Mouse (Mus musculus) stomach, postnatal 0 days (tissue): ENCODE results near the gene Fam167b. TPM values are rescaled to one million over a fixed set of nuclear protein-coding genes. Genes with fewer than 3 reads are reported as not detected.

Experiments
- ATAC-seq: fragments of 200-750 bp; cut with Nextera tagmentation; 2 replicates; pipeline ENCODE4 v1.8.0; 2017; ENCODE audit not compliant: low FRiP score, low TSS enrichment
- DNase-seq: peaks from one replicate; pipeline ENCODE4 v3.0.0-alpha.2; 2016; ENCODE audit warnings: low spot score
- H3K27ac ChIP-seq: fragments of 300-500 bp; sonication (generic); replicated peaks from 2 replicates; pipeline ENCODE4 v1.5.1; 2014; ENCODE audit warnings: mild to moderate bottlenecking, control low read depth
- H3K27me3 ChIP-seq: fragments of 300-500 bp; sonication (generic); 2 replicates; pipeline ENCODE4 v1.6.1; 2014; ENCODE audit warnings: low read length; ENCODE audit not compliant: control insufficient read depth, insufficient read depth
- H3K36me3 ChIP-seq: fragments of 300-500 bp; sonication (generic); 2 replicates; pipeline ENCODE4 v1.6.1; 2014; ENCODE audit warnings: low read length, mixed read lengths; ENCODE audit not compliant: control insufficient read depth, insufficient read depth
- H3K4me1 ChIP-seq: fragments of 300-500 bp; sonication (generic); replicated peaks from 2 replicates; pipeline ENCODE4 v1.6.1; 2014; ENCODE audit warnings: antibody characterized with exemption; ENCODE audit not compliant: control insufficient read depth, insufficient read depth
- H3K4me2 ChIP-seq: fragments of 300-500 bp; sonication (generic); replicated peaks from 2 replicates; pipeline ENCODE4 v1.6.1; 2014; ENCODE audit warnings: low read depth, mild to moderate bottlenecking, control low read depth, moderate library complexity
- H3K4me3 ChIP-seq: fragments of 300-500 bp; sonication (generic); 2 replicates; pipeline ENCODE4 v1.5.1; 2014; ENCODE audit warnings: low read depth, low read length, control low read depth
- H3K9ac ChIP-seq: fragments of 300-500 bp; sonication (generic); 2 replicates; pipeline ENCODE4 v1.6.1; 2014; ENCODE audit warnings: mild to moderate bottlenecking, low read length, control low read depth, mixed read lengths
- H3K9me3 ChIP-seq: fragments of 300-500 bp; sonication (generic); 2 replicates; pipeline ENCODE4 v1.6.1; 2016; ENCODE audit warnings: low read length; ENCODE audit not compliant: control insufficient read depth
- CTCF ChIP-seq: IDR thresholded peaks from 2 replicates; pipeline ENCODE4 v1.5.1; 2016; ENCODE audit warnings: antibody characterized with exemption, low read depth, mild to moderate bottlenecking, moderate library complexity
- EP300 ChIP-seq: optimal IDR thresholded peaks from 2 replicates; pipeline ENCODE3; 2016; ENCODE audit warnings: antibody characterized with exemption
- WGBS: fragments of 180-500 bp; shearing (Covaris S2); extraction: QIAGEN DNeasy Blood & Tissue Kit; methylation state at CpG from one replicate; pipeline ENCODE4 v1.1.7; 2014; 5-methylcytosine and 5-hydroxymethylcytosine counted together
- polyA plus RNA-seq: library from polyadenylated mRNA; unstranded; fragments of >200 nt; fragmentation: Nextera tagmentation; extraction: Ambion mirVana; gene quantifications from 2 replicates; pipeline ENCODE4 v1.2.1, GENCODE M21; 2015

Gene Fam167b
- polyA plus RNA-seq, 1 experiment from 2014 or later, result 1.9 TPM

GRCm38 (mm10) chr4:129565139-129565538, 13.2 kb downstream of the Fam167b start:
- Histone ChIP-seq H3K4me2 (no peak overlapping the region), H3K36me3 (no peaks in the 10 kb centered on the region), H3K4me3 (no peak overlapping the region), H3K27me3 (no peaks in the 10 kb centered on the region), H3K4me1 (no peaks in the 10 kb centered on the region), H3K9ac (no peak overlapping the region), H3K9me3 (no peaks in the 10 kb centered on the region), H3K27ac (no peak overlapping the region)
- TF ChIP-seq CTCF (no peak), EP300 (no peak)
- DNase-seq (no peak), ATAC-seq (no peak)
- WGBS, result 74% methylated on average over 6 of the region's 6 CpGs

GRCm38 (mm10) chr4:129563718-129564117, 14.6 kb downstream of the Fam167b start:
- Histone ChIP-seq H3K36me3 (no peaks in the 10 kb centered on the region), H3K27ac (no peak overlapping the region), H3K4me2 (no peak overlapping the region), H3K4me1 (no peaks in the 10 kb centered on the region), H3K9ac (no peak overlapping the region), H3K9me3 (no peaks in the 10 kb centered on the region), H3K27me3 (no peaks in the 10 kb centered on the region), H3K4me3 (no peak overlapping the region)
- TF ChIP-seq EP300, result no peak
- TF ChIP-seq CTCF, result no peak
- DNase-seq (peak; percentile 61), ATAC-seq (peak; percentile 84)
- WGBS, result 21% methylated on average over 8 of the region's 8 CpGs

- H3K4me1 ChIP-seq, result no peaks in the 10 kb centered on the region
- no peaks in the 10 kb centered on the region for H3K36me3 ChIP-seq
- no peak for ATAC-seq
- WGBS, result 73% methylated on average over 5 of the region's 5 CpGs
- no peaks in the 10 kb centered on the region for H3K27me3 ChIP-seq
- H3K27ac ChIP-seq, result no peak overlapping the region
- H3K4me2 ChIP-seq, result no peak overlapping the region
- DNase-seq, result no peak
- H3K9ac ChIP-seq, result no peak overlapping the region
- TF ChIP-seq EP300 (no peak), CTCF (no peak)
- H3K4me3 ChIP-seq, result no peak overlapping the region
- no peaks in the 10 kb centered on the region for H3K9me3 ChIP-seq
These were observed 17.2 kb downstream of the Fam167b start for GRCm38 (mm10) chr4:129561184-129561583.

- Histone ChIP-seq H3K4me1 (no peaks in the 10 kb centered on the region; the same call in 1 of the 2 replicates), H3K27ac (no peak overlapping the region), H3K36me3 (no peaks in the 10 kb centered on the region), H3K9ac (no peak overlapping the region), H3K4me3 (no peak overlapping the region), H3K27me3 (no peaks in the 10 kb centered on the region), H3K4me2 (no peak overlapping the region), H3K9me3 (no peaks in the 10 kb centered on the region)
- TF ChIP-seq EP300 (no peak), CTCF (no peak)
- 85% methylated on average over 12 of the region's 12 CpGs for WGBS
- ATAC-seq (no peak), DNase-seq (no peak)
These were observed 19.9 kb downstream of the Fam167b start for GRCm38 (mm10) chr4:129558321-129558955.

GRCm38 (mm10) chr4:129557256-129557808, 21.0 kb downstream of the Fam167b start:
- 76% methylated on average over 9 of the region's 9 CpGs for WGBS
- H3K4me1 ChIP-seq, result no peaks in the 10 kb centered on the region; the same call in 1 of the 2 replicates
- H3K9me3 ChIP-seq, result no peaks in the 10 kb centered on the region
- peak overlapping the region; percentile 59 for H3K9ac ChIP-seq
- H3K36me3 ChIP-seq, result no peaks in the 10 kb centered on the region
- H3K27ac ChIP-seq, result peak overlapping the region; percentile 71
- no peak overlapping the region; the same call in 1 of the 2 replicates for H3K4me3 ChIP-seq
- no peak for ATAC-seq
- no peaks in the 10 kb centered on the region for H3K27me3 ChIP-seq
- H3K4me2 ChIP-seq, result peak overlapping the region; percentile 64; the same call in 1 of the 2 replicates
- no peak for DNase-seq
- TF ChIP-seq EP300, result no peak
- no peak for TF ChIP-seq CTCF

- DNase-seq (peak; percentile 96), ATAC-seq (peak; percentile 88)
- H3K4me3 ChIP-seq, result peak overlapping the region; percentile 39
- WGBS, result 6% methylated on average over 32 of the region's 33 CpGs
- TF ChIP-seq EP300 (no peak), CTCF (no peak)
- no peaks in the 10 kb centered on the region for H3K9me3 ChIP-seq
- peak overlapping the region; percentile 64 for H3K4me2 ChIP-seq
- no peaks in the 10 kb centered on the region for H3K36me3 ChIP-seq
- peak overlapping the region; percentile 59 for H3K9ac ChIP-seq
- no peaks in the 10 kb centered on the region; the same call in 1 of the 2 replicates for H3K4me1 ChIP-seq
- peak overlapping the region; percentile 71 for H3K27ac ChIP-seq
- H3K27me3 ChIP-seq, result no peaks in the 10 kb centered on the region
These were observed 21.7 kb downstream of the Fam167b start for GRCm38 (mm10) chr4:129556532-129557223.
